Mouse (Mus musculus): ENCODE measurements around the gene Tmem109. TPM values are rescaled to one million over a fixed set of nuclear protein-coding genes. Genes with fewer than 3 reads are reported as not detected.

Gene Tmem109
- polyA plus RNA-seq, 1 experiment = 71.8 TPM

DNA sequence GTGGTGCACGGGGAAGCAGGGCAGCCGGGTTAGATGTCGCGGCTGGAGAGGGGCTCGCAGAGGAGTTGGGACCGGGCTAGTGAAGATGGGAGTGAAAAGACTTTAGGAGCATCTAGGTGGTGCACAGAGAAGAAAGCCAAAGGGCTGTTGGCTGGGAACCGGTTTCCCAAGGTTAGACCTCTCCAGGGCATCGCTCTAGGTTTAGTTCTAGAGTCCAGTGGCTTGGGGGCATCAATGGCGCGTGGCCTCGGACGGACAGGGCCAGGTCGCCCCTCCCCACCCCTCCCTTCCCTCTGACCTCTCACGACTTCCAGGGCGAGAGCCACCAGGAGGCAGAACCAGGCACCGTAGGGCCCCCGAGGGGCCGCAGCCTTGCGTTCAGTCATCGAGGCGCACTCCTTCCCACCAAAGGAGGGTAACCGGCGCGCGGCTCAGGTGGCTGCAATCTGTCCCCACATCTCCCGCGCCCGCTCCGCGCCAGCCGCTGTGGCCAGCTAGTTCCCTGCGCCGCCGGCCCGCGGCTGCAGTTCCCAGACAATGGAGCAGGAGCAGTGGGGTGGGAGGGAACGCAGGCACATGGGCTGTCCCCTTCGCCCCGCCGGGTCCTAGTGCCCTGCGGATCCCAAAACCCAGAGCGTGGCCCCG is 12.4 kb downstream of the Tmem109 start:
- 1% methylated on average over 43 of the region's 43 CpGs for WGBS
- H3K27ac ChIP-seq (ENCODE audit: control insufficient read depth, insufficient read depth, low read length) = no peak overlapping the region
- peak; percentile 31 for DNase-seq
- peaks cover 9% of the 10 kb centered on the region; the same call in 1 of the 2 replicates for H3K4me1 ChIP-seq (replicated peaks; ENCODE audit: control insufficient read depth, insufficient read depth, low read length)
- no peak for TF ChIP-seq CTCF (IDR thresholded peaks at IDR 0.05; ENCODE audit: borderline replicate concordance, control insufficient read depth, extremely low read depth, insufficient read depth, low read length, poor library complexity)
- TF ChIP-seq POLR2A (IDR thresholded peaks at IDR 0.05; ENCODE audit: control insufficient read depth, extremely low read depth, insufficient read depth, low read length, poor library complexity) = no peak
- H3K27me3 ChIP-seq (ENCODE audit: control insufficient read depth, insufficient read depth, low read length) = peaks cover 4% of the 10 kb centered on the region; the same call in 1 of the 2 replicates
- H3K36me3 ChIP-seq (ENCODE audit: control insufficient read depth, insufficient read depth, low read length) = peaks cover 8% of the 10 kb centered on the region; the same call in 1 of the 2 replicates
- H3K4me3 ChIP-seq (ENCODE audit: control insufficient read depth, insufficient read depth, low read length) = peak overlapping the region; percentile 44

GRCm38 (mm10) chr19:10868623-10869141 is 13.1 kb downstream of the Tmem109 start:
- Histone ChIP-seq H3K27ac (ENCODE audit: control insufficient read depth, insufficient read depth, low read length) (no peak overlapping the region), H3K36me3 (ENCODE audit: control insufficient read depth, insufficient read depth, low read length) (peaks cover 5% of the 10 kb centered on the region; the same call in 1 of the 2 replicates), H3K4me1 (replicated peaks; ENCODE audit: control insufficient read depth, insufficient read depth, low read length) (peaks cover 9% of the 10 kb centered on the region; the same call in 1 of the 2 replicates), H3K27me3 (ENCODE audit: control insufficient read depth, insufficient read depth, low read length) (peaks cover 4% of the 10 kb centered on the region; the same call in 1 of the 2 replicates), H3K4me3 (ENCODE audit: control insufficient read depth, insufficient read depth, low read length) (peak overlapping the region; percentile 44)
- DNase-seq = no peak
- 11% methylated on average over 17 of the region's 17 CpGs for WGBS
- TF ChIP-seq POLR2A (IDR thresholded peaks at IDR 0.05; ENCODE audit: control insufficient read depth, extremely low read depth, insufficient read depth, low read length, poor library complexity) (0 out of 2 replicates have a peak, but pooled peaks have one; percentile 6), CTCF (IDR thresholded peaks at IDR 0.05; ENCODE audit: borderline replicate concordance, control insufficient read depth, extremely low read depth, insufficient read depth, low read length, poor library complexity) (no peak)

GRCm38 (mm10) chr19:10867946-10868622 is 13.7 kb downstream of the Tmem109 start:
- Histone ChIP-seq H3K36me3 (ENCODE audit: control insufficient read depth, insufficient read depth, low read length) (peaks cover 2% of the 10 kb centered on the region; the same call in 1 of the 2 replicates), H3K27ac (ENCODE audit: control insufficient read depth, insufficient read depth, low read length) (no peak overlapping the region), H3K27me3 (ENCODE audit: control insufficient read depth, insufficient read depth, low read length) (peaks cover 4% of the 10 kb centered on the region; the same call in 1 of the 2 replicates), H3K4me3 (ENCODE audit: control insufficient read depth, insufficient read depth, low read length) (no peak overlapping the region), H3K4me1 (replicated peaks; ENCODE audit: control insufficient read depth, insufficient read depth, low read length) (peaks cover 9% of the 10 kb centered on the region; the same call in 1 of the 2 replicates)
- TF ChIP-seq CTCF (IDR thresholded peaks at IDR 0.05; ENCODE audit: borderline replicate concordance, control insufficient read depth, extremely low read depth, insufficient read depth, low read length, poor library complexity) (no peak), POLR2A (IDR thresholded peaks at IDR 0.05; ENCODE audit: control insufficient read depth, extremely low read depth, insufficient read depth, low read length, poor library complexity) (no peak)
- 65% methylated on average over 5 of the region's 5 CpGs for WGBS
- DNase-seq = no peak

- no peak for DNase-seq
- TF ChIP-seq CTCF (IDR thresholded peaks at IDR 0.05; ENCODE audit: borderline replicate concordance, control insufficient read depth, extremely low read depth, insufficient read depth, low read length, poor library complexity) = no peak
- TF ChIP-seq POLR2A (IDR thresholded peaks at IDR 0.05; ENCODE audit: control insufficient read depth, extremely low read depth, insufficient read depth, low read length, poor library complexity) = no peak
- 95% methylated on average over 13 of the region's 13 CpGs for WGBS
- Histone ChIP-seq H3K27ac (ENCODE audit: control insufficient read depth, insufficient read depth, low read length) (no peak overlapping the region), H3K4me1 (replicated peaks; ENCODE audit: control insufficient read depth, insufficient read depth, low read length) (peaks cover 9% of the 10 kb centered on the region; the same call in 1 of the 2 replicates), H3K27me3 (ENCODE audit: control insufficient read depth, insufficient read depth, low read length) (peaks cover 4% of the 10 kb centered on the region; the same call in 1 of the 2 replicates), H3K36me3 (ENCODE audit: control insufficient read depth, insufficient read depth, low read length) (no peaks in the 10 kb centered on the region), H3K4me3 (ENCODE audit: control insufficient read depth, insufficient read depth, low read length) (no peak overlapping the region)
Observed at GRCm38 (mm10) chr19:10866351-10866750, 15.4 kb downstream of the Tmem109 start.

DNA sequence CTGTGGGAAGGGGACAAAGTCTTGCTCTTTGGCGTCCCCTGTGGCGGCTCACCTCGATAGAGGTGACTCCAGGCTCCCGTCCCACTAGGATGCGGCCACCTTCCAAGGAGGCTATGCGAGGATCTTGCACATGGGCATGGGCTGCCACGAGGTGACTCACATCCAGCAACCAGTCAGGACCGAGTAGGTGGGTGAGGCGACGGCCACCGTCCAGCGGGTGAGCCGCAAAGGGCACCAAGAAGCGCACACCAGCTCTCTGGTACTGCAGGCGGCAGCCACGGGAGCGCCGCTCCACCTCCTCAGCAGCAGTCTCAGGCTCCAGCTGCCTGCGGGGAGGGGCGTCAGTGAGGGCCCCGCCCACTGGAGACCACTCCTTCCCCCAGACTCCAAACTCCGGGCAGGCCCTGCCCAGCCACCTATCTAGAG is 21.7 kb downstream of the Tmem109 start:
- WGBS = 92% methylated on average over 22 of the region's 22 CpGs
- no peaks in the 10 kb centered on the region for H3K36me3 ChIP-seq (ENCODE audit: control insufficient read depth, insufficient read depth, low read length)

DNA sequence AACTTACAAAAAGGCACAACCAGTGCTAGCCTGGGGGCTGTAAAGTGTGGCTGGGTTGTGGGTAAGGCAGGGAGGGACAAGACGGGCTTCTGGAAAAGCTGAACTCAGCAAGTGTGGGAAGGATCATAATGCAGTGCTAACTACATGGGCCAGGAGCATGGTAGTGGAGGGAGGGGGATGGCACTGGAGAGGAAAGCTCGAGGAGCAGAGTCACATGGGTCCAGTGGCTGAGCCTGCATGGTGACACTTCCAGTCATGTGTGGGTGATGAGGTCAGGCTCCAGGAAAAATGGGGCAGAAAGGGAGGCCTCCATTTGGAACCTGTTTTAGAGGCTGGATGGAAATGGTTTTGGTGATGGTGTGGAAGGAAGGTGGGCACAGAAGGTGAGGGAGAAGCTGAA is 25.3 kb downstream of the Tmem109 start:
- H3K27me3 ChIP-seq (ENCODE audit: control insufficient read depth, insufficient read depth, low read length) = no peaks in the 10 kb centered on the region
- H3K27ac ChIP-seq (ENCODE audit: control insufficient read depth, insufficient read depth, low read length) = no peak overlapping the region
- no peaks in the 10 kb centered on the region for H3K4me1 ChIP-seq (replicated peaks; ENCODE audit: control insufficient read depth, insufficient read depth, low read length)
- no peaks in the 10 kb centered on the region for H3K36me3 ChIP-seq (ENCODE audit: control insufficient read depth, insufficient read depth, low read length)
- TF ChIP-seq POLR2A (IDR thresholded peaks at IDR 0.05; ENCODE audit: control insufficient read depth, extremely low read depth, insufficient read depth, low read length, poor library complexity) = no peak
- TF ChIP-seq CTCF (IDR thresholded peaks at IDR 0.05; ENCODE audit: borderline replicate concordance, control insufficient read depth, extremely low read depth, insufficient read depth, low read length, poor library complexity) = no peak
- H3K4me3 ChIP-seq (ENCODE audit: control insufficient read depth, insufficient read depth, low read length) = no peak overlapping the region
- no peak for DNase-seq
- WGBS = 77% methylated on average over 2 of the region's 2 CpGs

More for the DNA sequence above, 21.7 kb downstream of the Tmem109 start:
- no peak overlapping the region for H3K4me3 ChIP-seq (ENCODE audit: control insufficient read depth, insufficient read depth, low read length)
- H3K27ac ChIP-seq (ENCODE audit: control insufficient read depth, insufficient read depth, low read length) = no peak overlapping the region
- no peaks in the 10 kb centered on the region for H3K4me1 ChIP-seq (replicated peaks; ENCODE audit: control insufficient read depth, insufficient read depth, low read length)
- TF ChIP-seq POLR2A (IDR thresholded peaks at IDR 0.05; ENCODE audit: control insufficient read depth, extremely low read depth, insufficient read depth, low read length, poor library complexity) (no peak), CTCF (IDR thresholded peaks at IDR 0.05; ENCODE audit: borderline replicate concordance, control insufficient read depth, extremely low read depth, insufficient read depth, low read length, poor library complexity) (no peak)
- no peak for DNase-seq
- no peaks in the 10 kb centered on the region for H3K27me3 ChIP-seq (ENCODE audit: control insufficient read depth, insufficient read depth, low read length)
